Mouse (Mus musculus): ENCODE data around the gene Gcm1.

- TF ChIP-seq EP300 (IDR thresholded peaks at IDR 0.05; ENCODE audit: low read depth) = no peak
- no peak for TF ChIP-seq CTCF (IDR thresholded peaks at IDR 0.05; ENCODE audit: low read depth)
Observed at GRCm38 (mm10) chr9:78054298-78054697, 2.6 kb downstream of the Gcm1 start.

Measured in liver, embryonic 14.5 days (tissue).